Mouse (Mus musculus) midbrain, embryonic 10.5 days (tissue): ENCODE data around the gene Gm29609. TPM values are rescaled to one million over a fixed set of nuclear protein-coding genes. Genes with fewer than 3 reads are reported as not detected.

Source experiments
- DNase-seq: peaks from one replicate; pipeline ENCODE4 v3.0.0-alpha.2; 2017; ENCODE audit warnings: low spot score
- H3K27ac ChIP-seq: fragments of 300-500 bp; sonication (generic); replicated peaks from 2 replicates; pipeline ENCODE4 v1.5.1; 2016; ENCODE audit warnings: mild to moderate bottlenecking
- H3K27me3 ChIP-seq: fragments of 300-500 bp; sonication (generic); 2 replicates; pipeline ENCODE4 v1.6.1; 2016; ENCODE audit warnings: low read depth, mild to moderate bottlenecking; ENCODE audit not compliant: poor library complexity, severe bottlenecking
- H3K36me3 ChIP-seq: fragments of 300-500 bp; sonication (generic); 2 replicates; pipeline ENCODE4 v1.6.1; 2016; ENCODE audit warnings: mild to moderate bottlenecking, moderate library complexity
- H3K4me1 ChIP-seq: fragments of 300-500 bp; sonication (generic); 2 replicates; pipeline ENCODE4 v1.6.1; 2016
- H3K4me3 ChIP-seq: fragments of 300-500 bp; sonication (generic); 2 replicates; pipeline ENCODE4 v1.5.1; 2016; ENCODE audit warnings: mild to moderate bottlenecking, moderate library complexity
- H3K9me3 ChIP-seq: fragments of 300-500 bp; sonication (generic); replicated peaks from 2 replicates; pipeline ENCODE4 v1.6.1; 2016; ENCODE audit warnings: mild to moderate bottlenecking
- WGBS: fragments of 180-500 bp; shearing (Covaris S2); methylation state at CpG from one replicate; pipeline ENCODE4 v1.1.7; 2016; 5-methylcytosine and 5-hydroxymethylcytosine counted together
- polyA plus RNA-seq: library from polyadenylated mRNA; unstranded; fragments of >200 nt; fragmentation: Nextera tagmentation; extraction: Ambion mirVana; gene quantifications from 2 replicates; pipeline ENCODE4 v1.2.1, GENCODE M21; 2016

Gene Gm29609
- polyA plus RNA-seq, 1 experiment from 2014 or later = 2.1 TPM

- no peaks in the 10 kb centered on the region for H3K4me1 ChIP-seq
- no peak for DNase-seq
- H3K27me3 ChIP-seq = peaks cover 12% of the 10 kb centered on the region
- WGBS = 29% methylated on average over 10 of the region's 10 CpGs
- no peaks in the 10 kb centered on the region for H3K9me3 ChIP-seq
- no peak overlapping the region for H3K4me3 ChIP-seq
- no peak overlapping the region for H3K27ac ChIP-seq
- no peaks in the 10 kb centered on the region for H3K36me3 ChIP-seq
Observed at GRCm38 (mm10) chr5:31116912-31117311, 62.8 kb downstream of the Gm29609 start.

GRCm38 (mm10) chr5:31116354-31116753 is 63.4 kb downstream of the Gm29609 start, which contains the start of gene Trim54:
Gene Trim54 (plus strand): TSS chr5:31116712.
- H3K4me3 ChIP-seq = no peak within 1 kb of the TSS
- peaks cover 12% of the 10 kb centered on the region for H3K27me3 ChIP-seq
- no peaks in the 10 kb centered on the region for H3K4me1 ChIP-seq
- DNase-seq = no peak
- H3K27ac ChIP-seq = no peak within 1 kb of the TSS
- H3K9me3 ChIP-seq = no peaks in the 10 kb centered on the region
- H3K36me3 ChIP-seq = no peaks in the 10 kb centered on the region
- WGBS = 51% methylated on average over 3 of the region's 3 CpGs

- Histone ChIP-seq H3K36me3 (no peaks in the 10 kb centered on the region), H3K9me3 (no peaks in the 10 kb centered on the region), H3K4me1 (no peaks in the 10 kb centered on the region), H3K27me3 (no peaks in the 10 kb centered on the region; the same call in 1 of the 2 replicates), H3K27ac (no peak overlapping the region), H3K4me3 (no peak overlapping the region)
- WGBS = 42% methylated on average over 7 of the region's 7 CpGs
- DNase-seq = no peak
Observed at GRCm38 (mm10) chr5:31110781-31111180, 68.9 kb downstream of the Gm29609 start.

GRCm38 (mm10) chr5:31108000-31108490 is 71.7 kb downstream of the Gm29609 start, which contains the start of gene Slc30a3:
Gene Slc30a3 (minus strand): TSS chr5:31108237.
- no peaks in the 10 kb centered on the region for H3K36me3 ChIP-seq
- 91% methylated on average over 18 of the region's 18 CpGs for WGBS
- no peaks in the 10 kb centered on the region; the same call in 1 of the 2 replicates for H3K27me3 ChIP-seq
- H3K4me1 ChIP-seq = no peaks in the 10 kb centered on the region
- H3K27ac ChIP-seq = no peak within 1 kb of the TSS
- no peak for DNase-seq
- no peaks in the 10 kb centered on the region for H3K9me3 ChIP-seq
- no peak within 1 kb of the TSS for H3K4me3 ChIP-seq

- WGBS = 85% methylated on average over 9 of the region's 9 CpGs
- no peaks in the 10 kb centered on the region for H3K4me1 ChIP-seq
- H3K9me3 ChIP-seq = no peaks in the 10 kb centered on the region
- no peaks in the 10 kb centered on the region; the same call in 1 of the 2 replicates for H3K27me3 ChIP-seq
- DNase-seq = no peak
- H3K4me3 ChIP-seq = no peak within 1 kb of the TSS
- H3K27ac ChIP-seq = no peak within 1 kb of the TSS
- no peaks in the 10 kb centered on the region for H3K36me3 ChIP-seq
Observed at GRCm38 (mm10) chr5:31105814-31106335, 73.8 kb downstream of the Gm29609 start, which contains the start of gene Dnajc5g. Gene Dnajc5g (plus strand): TSS chr5:31106285.

GRCm38 (mm10) chr5:31095711-31096480 is 83.8 kb downstream of the Gm29609 start:
- no peaks in the 10 kb centered on the region for H3K9me3 ChIP-seq
- peaks cover 78% of the 10 kb centered on the region for H3K27me3 ChIP-seq
- 27% methylated on average over 11 of the region's 11 CpGs for WGBS
- peaks cover 40% of the 10 kb centered on the region for H3K4me1 ChIP-seq
- H3K27ac ChIP-seq = no peak overlapping the region
- no peak for DNase-seq
- peak overlapping the region; percentile 40 for H3K4me3 ChIP-seq
- no peaks in the 10 kb centered on the region for H3K36me3 ChIP-seq

- Histone ChIP-seq H3K27ac (no peak overlapping the region), H3K36me3 (no peaks in the 10 kb centered on the region)
- DNase-seq = peak; percentile 62
Observed at GRCm38 (mm10) chr5:31094799-31095691, 84.7 kb downstream of the Gm29609 start.

More at GRCm38 (mm10) chr5:31094799-31095691, 84.7 kb downstream of the Gm29609 start:
- WGBS = under 1% methylated on average over 59 of the region's 59 CpGs
- Histone ChIP-seq H3K4me3 (peak overlapping the region; percentile 40), H3K4me1 (peaks cover 40% of the 10 kb centered on the region), H3K27me3 (peaks cover 86% of the 10 kb centered on the region), H3K9me3 (no peaks in the 10 kb centered on the region)

Other genes with a start within 250 kb of the Gm29609 start
- gene Cgref1, start 234.3 kb downstream of the Gm29609 start, polyA plus RNA-seq = 4.9 and 5.8 TPM in 2 replicates
- gene Preb, start 219.6 kb downstream of the Gm29609 start, polyA plus RNA-seq = 138 and 149 TPM in 2 replicates
- gene Tcf23, start 211.2 kb downstream of the Gm29609 start, polyA plus RNA-seq = 0.02 TPM in 1 of 2 replicates, not detected in the other
- 80.5 and 99.6 TPM in 2 replicates for gene Atraid, start 131.6 kb downstream of the Gm29609 start, polyA plus RNA-seq
- 10.6 and 11.4 TPM in 2 replicates for gene Slc5a6, start 131.0 kb downstream of the Gm29609 start, polyA plus RNA-seq
- gene Cad, start 125.1 kb downstream of the Gm29609 start, polyA plus RNA-seq = 52.4 and 53.3 TPM in 2 replicates
- gene Dnajc5g, start 73.6 kb downstream of the Gm29609 start, polyA plus RNA-seq = not detected in 2 replicates
- 1.5 and 7.1 TPM in 2 replicates for gene Slc30a3, start 71.7 kb downstream of the Gm29609 start, polyA plus RNA-seq
- not detected in 2 replicates for gene Trim54, start 63.2 kb downstream of the Gm29609 start, polyA plus RNA-seq
- gene Ucn, start 41.1 kb downstream of the Gm29609 start, polyA plus RNA-seq = not detected in 2 replicates
- 58.7 and 64.5 TPM in 2 replicates for gene Mpv17, start 25.7 kb downstream of the Gm29609 start, polyA plus RNA-seq
- 120 and 124 TPM in 2 replicates for gene Gtf3c2, start 233 bp upstream of the Gm29609 start, polyA plus RNA-seq
- gene Snx17, start 13.3 kb upstream of the Gm29609 start, polyA plus RNA-seq = 139 and 153 TPM in 2 replicates
- gene Eif2b4, start 13.5 kb upstream of the Gm29609 start, polyA plus RNA-seq = 86.3 and 87.7 TPM in 2 replicates
- 11.5 and 13.8 TPM in 2 replicates for gene Zfp513, start 22.4 kb upstream of the Gm29609 start, polyA plus RNA-seq
- gene Ppm1g, start 40.8 kb upstream of the Gm29609 start, polyA plus RNA-seq = 195 and 214 TPM in 2 replicates
- 160 and 171 TPM in 2 replicates for gene Nrbp1, start 61.0 kb upstream of the Gm29609 start, polyA plus RNA-seq
- gene Gm9970, start 61.3 kb upstream of the Gm29609 start, polyA plus RNA-seq = 0.23 and 0.36 TPM in 2 replicates
- 2.9 and 3.0 TPM in 2 replicates for gene Krtcap3, start 71.8 kb upstream of the Gm29609 start, polyA plus RNA-seq
- gene Ift172, start 111.2 kb upstream of the Gm29609 start, polyA plus RNA-seq = 33.8 and 40.6 TPM in 2 replicates
- 48.9 and 51.0 TPM in 2 replicates for gene Fndc4, start 116.2 kb upstream of the Gm29609 start, polyA plus RNA-seq
- 0.24 TPM in 1 of 2 replicates, not detected in the other for gene Gckr, start 117.5 kb upstream of the Gm29609 start, polyA plus RNA-seq